Mouse (Mus musculus): ENCODE results near the gene Hic1.

Gene Hic1

GRCm38 (mm10) chr11:75145841-75146240, 23.5 kb downstream of the Hic1 start:
- DNase-seq = no peak

DNA sequence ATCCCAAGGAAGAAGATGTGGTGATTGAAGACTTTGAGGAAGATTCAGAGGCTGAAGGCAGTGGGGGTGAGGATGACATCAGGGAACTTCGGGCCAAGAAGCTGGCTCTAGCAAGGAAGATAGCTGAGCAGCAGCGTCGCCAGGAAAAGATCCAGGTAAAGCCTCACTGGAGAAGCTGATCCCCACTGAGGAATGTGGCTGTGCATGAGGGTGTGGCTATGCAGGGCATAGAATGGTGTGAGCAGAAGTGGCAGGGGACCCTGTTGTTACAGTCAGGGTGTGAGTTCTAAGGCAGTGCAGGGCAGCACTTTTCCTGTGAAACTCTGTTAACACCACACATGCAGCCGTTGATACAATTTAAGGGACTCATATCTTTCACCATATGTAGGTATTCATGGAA, 26.6 kb downstream of the Hic1 start:
- DNase-seq = no peak

DNA sequence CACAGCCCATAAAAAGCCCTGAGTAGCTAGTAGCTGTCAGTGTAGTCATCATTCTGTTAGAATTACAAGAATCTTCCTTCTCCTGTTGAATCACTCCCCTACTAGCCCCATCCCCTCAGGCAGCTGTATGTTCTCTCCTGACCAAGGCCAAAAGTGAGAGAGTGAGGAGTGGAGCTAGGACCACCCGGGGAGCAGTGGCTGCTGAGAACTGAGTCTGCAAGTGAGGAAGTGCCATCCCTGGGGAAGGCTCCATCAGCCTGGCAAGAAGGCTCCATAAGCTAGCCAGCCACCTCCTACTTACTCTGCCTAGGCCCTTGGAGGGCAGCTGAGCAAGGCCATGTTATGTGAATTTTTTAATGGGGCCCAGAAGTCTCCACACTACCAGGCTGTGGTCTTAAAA, 27.4 kb downstream of the Hic1 start:
- no peak for DNase-seq

GRCm38 (mm10) chr11:75141038-75141437, 28.3 kb downstream of the Hic1 start:
- DNase-seq = no peak

GRCm38 (mm10) chr11:75140431-75140830, 28.9 kb downstream of the Hic1 start:
- no peak for DNase-seq

GRCm38 (mm10) chr11:75139122-75139963, 30.0 kb downstream of the Hic1 start:
- no peak for DNase-seq

GRCm38 (mm10) chr11:75136666-75137398, 32.5 kb downstream of the Hic1 start:
- no peak for DNase-seq

DNA sequence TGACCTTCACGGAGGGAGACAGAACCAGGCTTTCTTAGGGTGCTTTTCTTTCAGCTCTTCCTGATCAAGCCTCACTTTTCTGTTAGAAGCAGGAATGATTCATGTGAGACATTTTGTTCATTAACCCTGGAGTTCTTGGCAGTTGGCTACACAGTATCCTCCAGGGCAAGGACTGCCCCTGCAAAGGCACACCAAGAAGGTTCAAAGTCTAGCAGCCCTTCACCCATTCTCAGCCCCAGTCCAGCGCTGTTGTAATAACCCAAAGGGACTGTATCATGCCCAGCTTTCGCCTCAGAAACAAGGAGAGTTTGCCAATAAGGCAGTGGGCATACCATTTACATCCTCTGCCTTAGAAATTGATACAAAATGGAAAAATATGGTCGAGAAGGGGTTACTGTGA, 34.0 kb downstream of the Hic1 start:
- DNase-seq = no peak

GRCm38 (mm10) chr11:75134485-75135068, 34.7 kb downstream of the Hic1 start:
- DNase-seq = no peak

GRCm38 (mm10) chr11:75133951-75134350, 35.4 kb downstream of the Hic1 start:
- no peak for DNase-seq

- DNase-seq = no peak
These were observed 35.9 kb downstream of the Hic1 start for GRCm38 (mm10) chr11:75133391-75133790.

GRCm38 (mm10) chr11:75132278-75132677, 37.0 kb downstream of the Hic1 start:
- peak; percentile 70 for DNase-seq

GRCm38 (mm10) chr11:75131300-75131699, 38.0 kb downstream of the Hic1 start:
- DNase-seq = no peak

- DNase-seq = no peak
These were observed 39.8 kb downstream of the Hic1 start for GRCm38 (mm10) chr11:75129481-75129880.

DNA sequence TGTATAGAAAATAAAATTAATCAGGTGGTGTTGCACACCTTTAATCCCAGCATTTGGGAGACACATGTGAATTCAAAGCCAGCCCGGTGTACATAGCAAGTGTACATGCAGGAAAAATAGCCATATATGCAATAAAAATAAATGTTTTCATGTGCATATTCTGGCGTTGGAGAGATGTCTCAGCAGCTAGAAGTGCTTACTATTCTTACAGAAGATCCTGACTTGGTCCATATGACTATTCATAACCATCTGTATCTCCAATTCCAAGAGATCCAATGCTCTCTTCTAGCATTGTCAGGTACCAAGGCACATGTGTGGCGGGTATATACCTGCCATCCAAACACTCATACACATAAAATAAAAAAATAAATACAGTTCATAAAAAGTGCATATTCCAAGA, 42.9 kb downstream of the Hic1 start:
- DNase-seq = no peak

- DNase-seq = no peak
These were observed 44.9 kb downstream of the Hic1 start for GRCm38 (mm10) chr11:75124406-75124805.

GRCm38 (mm10) chr11:75121348-75121747, 48.0 kb downstream of the Hic1 start:
- no peak for DNase-seq

GRCm38 (mm10) chr11:75119841-75120240, 49.5 kb downstream of the Hic1 start:
- no peak for DNase-seq

GRCm38 (mm10) chr11:75119298-75119697, 50.0 kb downstream of the Hic1 start:
- peak; percentile 68 for DNase-seq

DNA sequence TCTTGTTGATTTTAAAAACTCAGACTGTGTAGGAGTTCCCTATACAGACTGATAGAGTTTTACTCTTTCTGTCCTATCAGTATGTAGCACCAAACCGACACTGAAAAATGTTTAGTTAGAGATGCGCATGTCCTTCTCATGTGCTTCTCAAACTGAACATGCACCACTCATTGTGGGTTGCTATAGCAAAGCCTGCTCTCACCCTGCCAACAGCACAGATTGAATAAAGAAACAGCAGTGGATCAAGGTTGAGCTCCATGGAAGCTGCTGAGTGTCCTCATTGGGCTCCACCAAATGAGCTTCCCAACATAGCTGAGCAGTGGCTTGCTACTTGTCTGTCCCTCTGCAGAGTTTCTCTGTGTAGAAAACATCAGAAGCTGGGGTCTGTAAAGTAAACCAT, 51.2 kb downstream of the Hic1 start:
- peak; percentile 25 for DNase-seq

DNA sequence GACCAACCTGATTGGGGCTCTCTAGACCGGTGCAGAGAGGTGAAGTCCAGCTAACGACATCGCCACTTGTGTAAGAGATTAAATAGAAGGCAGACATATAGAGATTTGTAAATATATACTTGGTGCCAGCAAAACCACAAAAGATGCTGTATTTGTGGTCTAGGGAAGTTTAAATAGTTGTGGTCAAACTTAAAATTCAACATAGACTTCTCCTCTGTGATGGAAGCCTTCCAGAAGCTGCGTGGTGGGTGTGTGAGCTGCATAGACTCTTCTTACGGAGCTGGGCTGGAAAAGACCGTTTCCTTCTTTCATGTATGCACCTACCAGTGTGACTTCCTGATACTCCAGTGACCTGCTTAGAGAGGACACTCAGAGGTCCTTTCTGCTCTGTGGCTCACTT, 52.9 kb downstream of the Hic1 start:
- no peak for DNase-seq

Data from right cerebral cortex, adult 18-20 months (tissue).